Mouse (Mus musculus): ENCODE data around the gene Tmem88b.
"Not testable (repeated sequence)": the region's sequence is repeated elsewhere in the genome, so short reads cannot be mapped to it uniquely, and the experiment has no call there.

Tmem88b gene

DNA sequence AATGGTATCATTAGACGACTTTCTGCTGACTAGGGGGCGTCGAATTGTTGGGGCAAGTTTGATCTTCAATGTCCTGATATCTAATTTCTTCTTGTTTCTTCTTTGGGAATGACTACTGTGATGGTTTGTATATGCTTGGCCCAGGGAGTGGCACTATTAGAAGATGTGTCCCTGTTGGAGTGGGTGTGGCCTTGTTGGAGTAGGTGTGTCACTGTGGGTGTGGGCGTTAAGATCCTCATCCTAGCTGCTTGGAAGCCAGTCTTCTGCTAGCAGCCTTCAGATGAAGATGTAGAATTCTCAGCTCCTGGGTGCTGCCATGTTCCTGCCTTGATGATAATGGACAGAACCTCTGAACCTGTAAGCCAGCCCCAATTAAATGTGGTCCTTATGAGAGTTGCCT, 3.2 kb upstream of the Tmem88b start:
- not testable (repeated sequence) for DNase-seq (ENCODE audit: low read depth, low spot score)

DNA sequence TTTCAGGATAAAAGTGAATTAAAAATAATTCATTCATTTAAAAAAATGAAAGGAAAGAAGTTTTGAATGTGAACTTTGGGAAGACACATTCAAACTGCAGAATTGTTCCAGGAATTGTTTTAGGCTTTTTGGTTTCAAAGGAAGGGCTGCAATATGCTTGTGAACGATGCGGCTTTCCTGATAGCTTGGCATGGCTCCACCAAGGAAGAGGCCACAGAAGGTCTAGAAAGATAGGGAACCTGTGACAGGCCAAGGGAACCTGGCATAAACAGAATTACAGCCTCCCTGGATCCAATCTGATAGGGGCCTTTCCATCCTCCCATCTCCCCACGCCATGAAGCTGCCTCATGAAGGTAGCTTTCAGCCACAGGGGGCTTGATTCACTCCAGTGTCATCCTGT, 2.6 kb upstream of the Tmem88b start:
- DNase-seq (ENCODE audit: low read depth, low spot score) = no peak

DNA sequence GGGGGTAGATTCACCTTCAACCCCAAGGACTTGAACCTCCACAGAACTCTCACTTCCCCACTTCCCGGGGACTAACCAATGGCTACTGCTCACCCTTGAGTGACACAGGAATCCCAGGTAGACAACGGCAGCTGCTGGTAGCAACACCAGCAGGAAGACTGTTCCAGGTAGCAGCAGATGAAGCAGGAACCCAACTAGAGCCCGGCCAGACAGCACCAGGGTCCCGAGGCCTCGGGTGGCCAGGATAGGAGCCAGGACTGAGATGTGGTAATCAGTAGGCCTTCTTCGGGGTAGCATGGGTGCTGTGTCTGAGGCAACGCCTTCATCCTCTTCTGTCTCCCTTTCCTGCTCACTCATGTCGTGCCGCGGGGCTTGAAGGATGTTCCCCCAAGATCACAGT, 428 bp downstream of the Tmem88b start:
- DNase-seq (ENCODE audit: low read depth, low spot score) = no peak

DNA sequence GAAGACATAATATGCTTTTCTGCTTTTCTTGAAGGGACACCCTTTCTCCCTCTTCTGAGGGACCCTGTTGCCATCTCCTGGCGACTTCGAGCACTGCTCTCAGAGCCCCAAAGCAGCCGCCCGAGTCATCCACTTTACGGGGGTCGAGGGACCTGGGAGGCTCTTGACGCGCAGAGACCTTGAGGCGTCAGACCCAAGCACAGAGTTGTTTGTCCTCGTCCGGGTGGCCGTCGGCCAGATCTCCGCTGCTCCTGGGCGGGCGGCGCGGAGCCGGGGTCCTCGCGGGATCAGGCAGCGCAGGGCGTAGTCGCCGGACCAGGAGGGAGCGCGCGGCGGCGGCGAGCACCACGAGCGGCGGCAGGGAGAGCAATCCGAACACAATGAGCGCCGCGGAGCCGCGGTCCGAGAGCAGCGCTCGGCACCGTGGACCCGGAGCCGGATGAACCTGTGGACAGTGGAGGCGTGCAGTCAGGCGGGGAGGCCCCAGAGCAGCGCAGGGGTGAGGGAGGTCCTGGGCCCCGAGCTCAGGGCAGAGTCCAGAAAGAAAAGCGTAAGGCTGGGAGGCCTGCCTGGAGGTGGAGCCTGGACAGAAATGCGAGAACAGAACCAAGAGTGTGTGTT, 1.5 kb downstream of the Tmem88b start:
- DNase-seq (ENCODE audit: low read depth, low spot score) = peak; percentile 65

DNA sequence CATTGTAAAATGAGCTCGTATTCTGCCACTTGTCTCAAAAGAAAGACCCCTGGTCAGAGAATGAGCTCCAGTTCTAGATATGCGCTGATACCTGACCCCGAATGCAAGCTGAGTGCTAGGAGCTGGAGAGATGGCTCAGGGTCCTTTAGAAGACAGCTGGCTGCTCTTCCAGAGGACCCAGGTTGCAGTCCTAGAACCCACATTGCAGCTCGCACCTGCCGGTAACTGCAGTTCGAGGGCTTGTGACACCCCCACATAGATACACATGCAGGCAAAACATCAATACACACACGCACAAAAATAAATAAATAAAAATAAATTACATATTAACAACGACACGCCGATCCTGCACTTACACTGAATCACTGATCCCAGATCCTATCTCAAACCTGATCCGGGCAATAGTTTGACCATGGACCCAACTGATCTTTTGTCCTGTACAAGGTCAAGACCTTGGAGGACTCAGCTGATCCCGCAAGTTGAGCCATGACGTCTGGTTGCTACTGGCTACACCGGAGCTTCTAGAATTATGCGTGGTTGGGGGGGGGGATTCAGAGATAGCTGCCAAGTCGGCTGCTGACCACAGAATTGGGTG, 2.1 kb downstream of the Tmem88b start:
- no peak for DNase-seq (ENCODE audit: low read depth, low spot score)

DNA sequence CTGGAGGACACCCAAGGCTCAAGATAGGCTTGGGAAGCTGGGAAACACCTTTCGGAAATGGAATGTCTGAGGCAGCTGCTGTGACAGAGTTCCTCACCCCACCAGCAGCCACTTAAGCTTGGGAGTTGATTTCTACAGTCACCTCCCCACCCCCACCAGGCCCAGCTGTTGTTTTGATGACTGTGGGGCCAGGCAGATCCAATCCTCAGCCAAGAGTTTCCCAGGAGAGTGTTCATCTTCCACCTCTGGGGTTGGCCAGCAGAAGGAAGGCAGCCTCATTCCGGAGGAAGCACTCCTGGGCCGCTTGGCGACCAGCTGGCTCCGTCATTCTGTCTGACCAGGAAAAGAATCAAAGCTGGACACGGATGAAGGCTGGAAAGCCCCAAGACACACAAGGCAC, 4.8 kb downstream of the Tmem88b start:
- DNase-seq (ENCODE audit: low read depth, low spot score) = no peak

DNA sequence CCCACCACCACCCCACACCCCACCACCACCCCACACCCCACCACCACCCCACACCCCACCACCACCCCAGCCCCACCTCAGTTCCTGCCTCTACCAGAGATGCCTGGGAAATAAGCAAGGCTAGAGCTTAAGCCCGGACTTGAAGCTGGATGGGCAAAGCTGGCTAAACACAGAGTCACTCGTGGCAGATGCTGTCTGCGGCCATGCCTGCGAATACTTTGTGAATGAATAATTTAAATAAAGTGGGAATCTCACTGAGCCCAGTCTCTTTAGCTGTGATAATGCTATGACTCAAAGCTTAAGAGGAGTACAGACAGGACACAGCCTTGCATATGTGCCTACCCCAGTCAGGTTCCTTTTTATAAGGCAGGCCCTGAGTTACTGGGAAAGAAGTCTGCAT, 6.2 kb downstream of the Tmem88b start:
- no peak for DNase-seq (ENCODE audit: low read depth, low spot score)

DNA sequence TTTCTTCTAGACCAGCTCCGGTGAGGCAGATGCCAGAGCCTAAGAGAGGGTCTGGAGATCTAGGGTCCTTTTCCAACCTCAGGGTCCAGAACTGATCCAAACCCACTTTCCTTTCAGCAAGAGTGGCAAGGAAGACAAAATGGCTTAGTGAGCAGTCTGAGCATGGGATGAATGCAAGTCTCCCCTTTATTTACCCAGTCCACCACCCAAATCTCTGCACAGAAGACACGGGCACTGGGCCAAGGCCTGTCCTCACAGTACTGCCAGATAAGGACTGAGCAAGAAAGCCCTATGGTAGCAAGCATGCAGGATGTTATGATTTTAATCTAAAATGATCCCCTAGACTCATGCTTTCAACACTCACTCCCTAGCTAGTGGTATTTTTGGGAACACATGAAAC, 7.9 kb downstream of the Tmem88b start:
- no peak for DNase-seq (ENCODE audit: low read depth, low spot score)

DNA sequence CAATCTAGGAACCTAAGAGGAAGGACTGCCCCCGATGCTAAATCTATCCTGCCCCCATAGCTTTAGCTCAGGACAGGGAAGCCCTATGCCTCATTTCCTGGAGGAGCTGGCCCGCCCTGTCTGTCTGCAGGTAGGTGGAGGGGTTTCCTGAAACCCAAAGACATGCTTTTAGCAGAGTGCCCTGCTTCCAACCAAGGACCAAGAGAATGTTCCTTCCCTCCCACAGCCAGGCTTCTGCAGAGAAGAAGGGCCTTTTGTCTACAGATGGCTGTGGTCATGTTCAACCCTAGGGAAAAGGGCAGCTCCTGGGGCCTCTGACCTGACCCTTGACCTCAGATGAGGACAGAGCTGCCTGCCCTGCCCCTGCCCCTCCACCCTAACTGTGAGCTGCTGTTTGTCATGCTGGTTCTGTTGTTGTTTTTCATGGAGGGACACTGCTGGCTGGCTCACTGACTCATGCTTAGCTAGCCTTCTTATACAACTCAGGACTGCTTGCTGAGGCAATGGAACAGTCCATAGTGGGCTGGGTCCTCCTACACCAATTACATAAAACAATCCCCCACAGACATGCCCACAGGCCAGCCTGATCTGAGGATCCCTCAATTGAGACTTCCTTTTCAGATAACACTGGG, 8.9 kb downstream of the Tmem88b start:
- no peak for DNase-seq (ENCODE audit: low read depth, low spot score)

DNA sequence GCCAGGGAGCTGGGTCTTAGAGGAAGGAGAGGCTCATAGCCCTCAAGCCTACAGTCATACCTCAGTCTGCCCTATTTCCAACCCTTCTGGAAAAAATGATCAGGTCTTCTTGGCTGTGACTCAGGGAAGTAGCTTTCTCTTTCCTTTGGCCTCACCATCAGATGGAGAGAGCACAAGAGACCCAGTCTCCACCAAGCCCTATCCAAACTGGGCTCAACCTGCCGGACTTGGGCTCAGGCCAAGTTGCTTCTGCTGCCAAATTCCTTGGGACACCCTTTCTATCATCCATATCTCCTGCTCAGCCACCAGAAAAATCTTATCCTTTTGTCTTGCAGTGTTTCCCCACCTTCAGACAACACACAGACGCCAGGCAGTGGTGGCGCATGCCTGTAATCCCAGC, 9.8 kb downstream of the Tmem88b start:
- DNase-seq (ENCODE audit: low read depth, low spot score) = no peak

DNA sequence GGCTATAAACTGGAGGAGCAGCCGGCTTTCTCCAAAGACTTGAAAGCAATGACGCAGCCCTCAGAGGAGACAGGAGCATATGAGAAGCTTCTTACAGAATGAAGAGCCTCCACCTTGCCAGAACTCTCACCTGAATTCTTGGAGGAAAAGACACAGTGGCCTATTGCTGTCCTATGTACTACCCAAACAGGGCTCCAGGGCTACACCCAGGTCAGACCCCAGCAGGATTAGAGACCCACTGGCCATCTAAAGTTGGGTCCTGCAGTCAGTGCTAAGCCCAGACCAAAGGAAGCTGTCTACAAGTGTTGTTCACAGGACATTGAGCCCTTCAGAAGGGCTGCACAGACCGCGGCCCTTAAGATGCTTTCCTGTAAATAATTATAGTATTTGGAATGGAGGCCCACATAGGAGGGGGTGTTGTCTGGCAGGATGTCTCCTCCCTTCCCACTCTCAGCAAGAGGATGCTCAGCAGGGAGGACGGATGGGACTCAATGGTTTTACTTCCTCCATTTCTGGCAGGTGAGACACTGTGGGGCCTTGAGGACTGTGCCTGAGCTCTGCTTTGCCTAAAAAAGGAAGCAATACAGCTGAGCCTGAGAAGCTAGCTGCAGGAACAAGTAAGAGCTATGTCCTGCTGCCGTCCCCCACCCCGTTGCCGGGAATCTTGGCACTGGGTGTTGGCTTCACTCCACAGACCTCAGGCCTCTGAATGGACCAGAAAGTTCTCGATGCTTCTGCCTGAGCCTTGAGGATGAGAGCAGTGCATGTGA, 10.5 kb downstream of the Tmem88b start:
- DNase-seq (ENCODE audit: low read depth, low spot score) = no peak

DNA sequence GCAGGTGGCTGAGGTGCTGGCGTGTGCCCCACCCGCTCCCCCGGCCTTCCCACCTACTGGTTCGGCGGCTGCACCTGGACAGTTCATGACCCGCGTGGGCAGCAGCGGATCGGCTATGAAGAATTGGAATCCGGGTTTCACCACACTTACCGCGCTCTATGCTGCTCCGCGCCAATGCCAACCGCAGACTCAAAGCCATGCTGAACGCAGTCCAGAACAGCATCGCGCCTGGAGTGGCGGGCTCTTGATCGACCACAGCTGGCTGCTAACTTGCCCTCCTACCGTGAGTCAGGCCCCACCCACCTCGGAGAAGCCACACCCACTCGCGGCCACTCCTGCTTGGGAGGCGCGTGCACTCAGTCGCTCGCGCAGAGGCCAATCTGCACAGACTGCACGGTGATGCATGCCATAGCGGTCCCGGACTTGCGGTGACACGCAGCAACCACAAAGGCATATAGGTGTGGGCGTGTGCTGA, 11.4 kb downstream of the Tmem88b start, which contains the start of gene Vwa1:
Vwa1 (minus strand) TSS at position 419 of the 475 bp plus-strand sequence.
- DNase-seq (ENCODE audit: low read depth, low spot score) = peak; percentile 64

DNA sequence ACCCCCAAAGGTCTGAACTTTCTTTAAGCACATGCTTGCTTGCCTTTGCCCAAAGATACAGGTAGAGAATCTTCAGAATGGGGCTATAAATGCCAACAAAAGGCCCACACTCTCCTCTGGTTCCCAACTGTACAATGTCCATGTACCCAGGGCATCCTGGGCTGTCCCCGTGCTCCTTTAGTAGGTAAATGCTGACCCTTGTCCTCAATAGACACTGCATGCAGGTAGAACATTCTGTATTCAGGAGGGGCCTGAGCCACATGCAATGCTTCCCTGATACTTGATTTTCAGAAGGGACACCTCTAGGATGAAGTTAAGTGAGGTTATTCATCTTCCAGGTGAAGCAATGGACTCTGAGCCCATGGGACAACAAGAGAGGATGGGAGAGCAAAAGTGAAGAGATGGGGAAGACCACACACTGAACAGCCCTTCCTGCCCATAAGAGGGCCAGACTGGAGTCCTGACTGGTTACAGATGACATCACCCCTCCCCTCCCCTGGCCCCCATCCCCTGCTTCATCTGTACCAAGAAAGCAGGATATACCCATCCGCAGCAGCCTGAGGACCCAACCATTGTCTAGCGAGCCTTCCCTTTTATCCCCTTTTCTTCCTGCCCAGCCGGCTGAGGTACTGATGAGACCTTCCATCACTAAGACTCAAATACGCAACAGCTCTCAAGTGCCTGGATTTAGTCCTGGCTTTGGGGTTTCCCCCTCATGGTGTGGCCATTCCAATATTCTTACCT, 12.2 kb downstream of the Tmem88b start:
- no peak for DNase-seq (ENCODE audit: low read depth, low spot score)

DNA sequence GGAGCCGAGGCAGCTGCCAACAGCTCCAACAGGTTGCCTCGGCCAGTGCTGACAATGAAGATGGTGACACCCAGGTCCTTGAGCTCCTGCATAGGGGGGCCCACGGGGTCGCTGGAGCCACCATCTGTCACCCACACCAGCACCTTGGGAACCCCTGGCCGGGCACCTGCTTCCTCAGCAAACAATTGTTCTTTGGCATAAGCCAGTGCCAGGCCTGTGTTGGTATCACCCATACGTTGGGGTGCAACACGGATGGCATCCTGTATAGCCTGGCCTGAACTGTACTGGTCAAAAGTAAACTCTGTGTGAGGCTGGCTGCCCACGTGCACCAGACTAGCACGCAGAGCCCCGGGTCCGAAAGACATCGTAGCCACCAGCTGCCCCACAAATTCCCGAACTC, 12.9 kb downstream of the Tmem88b start:
- no peak for DNase-seq (ENCODE audit: low read depth, low spot score)

DNA sequence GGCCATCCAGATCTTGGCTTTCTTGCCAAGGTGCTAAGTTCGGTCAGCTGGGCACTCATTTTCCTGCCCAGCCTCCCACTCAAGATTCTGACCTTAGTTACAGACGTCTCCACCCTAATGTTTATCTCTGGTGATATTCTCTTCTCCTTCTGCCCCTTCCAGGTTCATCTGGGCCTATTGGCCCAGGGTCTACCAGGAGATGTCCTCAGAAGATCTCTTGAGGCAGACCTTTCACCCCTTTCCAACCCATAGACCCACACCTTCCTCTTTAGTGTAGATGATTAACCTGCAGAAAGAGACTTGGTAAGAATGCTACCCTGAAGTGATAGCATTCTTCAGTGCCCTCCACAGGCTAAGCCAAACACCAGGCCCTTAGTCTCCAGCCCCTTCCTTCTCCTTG, 14.0 kb downstream of the Tmem88b start:
- no peak for DNase-seq (ENCODE audit: low read depth, low spot score)

DNA sequence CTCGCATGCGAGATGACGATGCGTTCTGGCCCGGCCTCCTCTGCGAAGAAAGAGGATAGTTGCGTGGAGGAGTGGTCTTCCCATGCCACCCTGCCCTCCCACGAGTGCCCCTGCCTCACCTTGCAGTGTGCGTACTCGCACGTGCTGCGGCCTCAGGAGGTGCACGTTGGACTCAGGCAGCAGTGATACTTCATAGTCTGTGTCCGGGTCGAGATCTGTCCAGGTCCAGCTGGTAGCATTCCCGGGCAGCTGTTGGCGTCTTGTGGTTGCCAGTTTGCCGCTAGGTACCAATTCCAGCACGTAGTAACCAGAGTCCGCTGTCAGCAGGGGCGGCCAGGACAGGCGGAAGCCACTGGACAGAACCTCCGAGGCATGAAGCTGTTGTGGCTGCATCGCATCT, 15.0 kb downstream of the Tmem88b start:
- DNase-seq (ENCODE audit: low read depth, low spot score) = no peak

DNA sequence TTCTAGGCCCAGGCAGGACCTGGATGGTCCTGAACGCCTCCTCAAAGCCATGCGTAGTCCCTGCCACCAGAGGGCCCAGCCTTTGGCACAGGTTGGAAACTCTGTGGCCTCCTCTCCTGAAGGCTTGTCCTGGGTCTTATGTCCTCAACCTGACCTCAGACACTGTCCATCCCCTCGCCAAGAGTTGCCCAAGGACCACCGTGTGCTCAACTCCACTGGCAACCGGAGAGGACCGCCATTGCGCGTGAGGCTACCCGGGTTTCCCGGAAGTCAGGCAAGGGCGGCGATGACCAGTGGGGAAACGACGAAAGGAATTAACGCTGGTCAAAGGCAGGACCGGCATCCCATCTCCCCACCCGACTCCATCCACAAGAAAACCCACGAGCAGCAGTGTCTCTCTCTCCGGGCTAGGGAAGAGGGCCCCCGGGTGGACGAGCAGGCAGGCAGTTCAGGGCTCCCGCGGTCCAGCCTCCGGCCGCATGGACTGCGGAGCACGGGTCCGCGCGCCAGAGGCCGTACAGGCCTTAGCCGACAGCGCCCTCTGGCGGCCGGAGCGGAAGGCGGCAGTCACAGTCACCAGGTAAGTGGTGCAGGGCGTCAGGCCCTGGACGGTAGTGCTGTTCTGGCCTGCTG, 15.7 kb downstream of the Tmem88b start:
- DNase-seq (ENCODE audit: low read depth, low spot score) = peak; percentile 84

DNA sequence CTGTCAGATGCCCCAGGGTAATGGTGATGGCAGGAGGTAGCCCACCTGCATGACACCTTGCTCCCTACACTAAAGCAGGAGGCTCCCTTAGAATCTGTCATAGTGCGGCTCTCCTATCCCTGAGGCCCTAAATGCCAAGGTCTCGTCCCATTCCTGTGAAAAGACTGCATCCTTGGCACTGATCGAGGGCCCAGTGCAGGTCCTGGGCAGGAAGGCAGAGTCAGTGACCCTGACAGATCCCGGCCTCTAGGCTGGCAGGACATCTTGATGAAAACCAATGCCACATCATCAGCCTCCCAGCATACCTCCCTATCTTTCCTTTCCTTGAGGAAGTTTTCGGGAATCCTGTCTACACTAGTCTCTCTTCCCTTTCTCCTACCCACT, 16.2 kb downstream of the Tmem88b start:
- DNase-seq (ENCODE audit: low read depth, low spot score) = no peak

DNA sequence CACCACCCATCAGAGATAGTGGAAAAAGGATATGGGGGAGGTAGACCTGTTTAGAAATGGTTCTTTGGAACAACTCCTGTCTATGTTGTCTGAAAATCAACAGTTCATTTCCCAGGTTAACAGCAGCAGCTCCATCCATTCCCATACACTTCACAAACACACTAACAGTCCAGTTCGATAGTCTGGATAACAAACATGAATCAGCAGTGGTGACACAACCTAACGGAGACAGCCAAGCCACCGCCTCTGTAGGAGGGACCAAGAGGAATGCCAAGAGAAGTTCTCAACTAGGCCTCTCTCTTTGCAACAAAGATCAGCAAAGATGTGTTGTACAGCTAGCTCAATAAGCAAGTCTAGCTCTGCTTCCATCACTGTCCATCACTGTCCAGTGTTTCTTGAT, 23.3 kb downstream of the Tmem88b start:
- no peak for DNase-seq (ENCODE audit: low read depth, low spot score)

DNA sequence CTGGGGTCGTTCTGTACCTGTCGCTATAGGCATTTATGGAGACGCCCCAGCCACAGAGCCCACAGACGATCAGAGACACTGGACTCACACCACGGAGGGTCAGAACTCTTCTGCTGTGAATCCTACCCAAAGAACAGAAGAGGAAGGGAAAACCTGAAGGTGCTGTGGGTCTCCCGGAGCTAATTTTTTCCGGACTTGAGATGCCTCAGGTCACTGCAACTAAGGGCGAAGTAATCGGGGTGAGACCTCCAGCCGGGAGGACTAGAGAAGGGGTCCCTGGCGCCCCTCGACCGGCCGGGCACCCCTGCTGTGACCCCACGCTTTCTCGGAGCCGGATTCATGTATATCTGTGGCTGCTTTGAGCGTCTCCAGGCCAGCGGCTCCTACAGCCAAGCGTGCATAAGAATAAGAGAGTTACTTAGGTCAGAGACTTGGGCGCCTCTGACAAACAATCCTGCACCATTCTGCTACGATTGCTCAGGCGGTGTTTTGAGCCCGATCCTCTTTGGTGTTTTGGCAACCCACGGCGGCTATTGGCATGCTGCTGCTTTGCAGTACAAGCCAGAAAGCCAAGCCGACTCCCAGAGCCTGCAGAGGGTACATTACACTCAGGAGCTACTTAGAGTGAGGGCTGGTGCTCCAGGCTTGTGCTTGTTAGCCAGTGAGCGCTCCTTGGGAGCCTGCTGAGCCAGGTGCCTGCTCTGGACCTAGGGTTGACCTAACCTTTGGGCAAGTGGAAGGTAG, 24.1 kb downstream of the Tmem88b start:
- no peak for DNase-seq (ENCODE audit: low read depth, low spot score)

All from retina, postnatal 7 days (tissue).